Mouse (Mus musculus) T-helper 2 cell (primary cell): ENCODE results near the gene Gm9945.

ENCODE experiments used
- in situ Hi-C: fragments of 300-600 bp; cut with MboI, MseI; formaldehyde crosslinking; loops from one replicate; pipeline ENCODE4 v1.15.1; 2025; ENCODE audit warnings: high pct_unique_total_duplicates

Gene Gm9945

GRCm38 (mm10) chr11:53479783-53480301 is at the start of gene Gm9945, which contains the start of gene Sowaha:
Gene Gm9945 (plus strand): TSS chr11:53480166.
Gene Sowaha (minus strand): TSS chr11:53480274.
- in situ Hi-C loops = no loop called here

GRCm38 (mm10) chr11:53430300-53430669 is 49.7 kb upstream of the Gm9945 start:
- in situ Hi-C loops = no loop called here

DNA sequence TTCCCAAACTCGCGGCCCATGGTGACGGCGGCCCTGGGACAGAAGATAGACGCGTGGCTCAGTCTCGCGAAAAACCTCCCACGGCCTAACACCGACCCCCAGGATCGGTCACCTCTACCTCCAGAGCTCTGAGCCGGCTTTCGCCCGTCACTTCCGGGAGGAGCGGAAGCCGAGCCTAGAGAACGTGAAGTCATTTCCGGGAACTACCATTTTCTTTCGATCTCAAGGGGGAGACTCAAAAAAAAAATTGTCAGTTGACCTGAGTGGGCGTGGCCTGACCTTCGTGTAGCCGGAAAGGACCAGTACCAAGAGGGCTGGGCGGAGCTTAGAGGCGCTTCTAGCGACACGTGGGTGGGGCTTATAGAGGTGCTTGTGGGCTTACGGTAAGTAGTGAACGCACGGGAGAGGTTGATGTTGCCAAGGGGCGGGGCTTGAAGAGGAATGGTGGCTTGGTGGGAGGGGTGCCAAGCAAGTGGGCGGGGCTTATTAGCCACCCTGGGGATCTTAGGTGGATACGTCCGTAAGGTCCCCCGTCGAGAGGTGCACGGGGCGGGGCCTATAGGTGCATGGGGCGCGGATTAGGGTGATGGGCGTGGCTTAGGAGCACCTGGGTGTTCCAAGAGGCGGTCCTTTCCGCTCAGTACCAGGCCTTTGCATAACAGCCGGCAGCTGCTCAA is 49.2 kb upstream of the Gm9945 start, which contains the start of the genes Uqcrq and Gdf9:
Gene Uqcrq (minus strand): TSS at position 162 of the 677 bp plus-strand sequence.
Gene Gdf9 (plus strand): TSS at position 354 of the 677 bp plus-strand sequence.
- in situ Hi-C loops = no loop called here

GRCm38 (mm10) chr11:53431347-53432056 is 48.5 kb upstream of the Gm9945 start:
- in situ Hi-C loops = no loop called here

GRCm38 (mm10) chr11:53433057-53433456 is 46.9 kb upstream of the Gm9945 start:
- in situ Hi-C loops = no loop called here

GRCm38 (mm10) chr11:53435504-53435903 is 44.5 kb upstream of the Gm9945 start:
- in situ Hi-C loops = no loop called here

- in situ Hi-C loops = no loop called here
These were observed 43.6 kb upstream of the Gm9945 start for GRCm38 (mm10) chr11:53436338-53436737.

- in situ Hi-C loops = no loop called here
These were observed 38.0 kb upstream of the Gm9945 start for GRCm38 (mm10) chr11:53441921-53442320.

DNA sequence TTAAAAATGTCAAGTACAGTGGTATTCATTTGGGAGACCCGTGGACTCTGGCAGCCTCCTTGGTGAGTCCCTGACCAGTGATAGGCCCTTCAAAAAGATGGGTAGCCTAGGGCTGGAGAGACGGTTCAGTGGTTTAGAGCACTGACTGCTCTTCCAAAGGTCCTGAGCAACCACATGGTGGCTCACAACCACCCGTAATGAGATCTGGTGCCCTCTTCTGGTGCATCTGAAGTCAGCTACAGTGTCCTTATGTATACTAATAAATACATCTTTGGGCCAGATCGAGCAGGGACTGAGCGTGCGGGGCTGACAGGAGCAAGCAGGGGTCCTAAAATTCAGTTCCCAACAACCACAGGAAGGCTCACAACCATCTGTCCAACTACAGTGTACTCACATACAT is 36.1 kb upstream of the Gm9945 start:
- in situ Hi-C loops = no loop called here

DNA sequence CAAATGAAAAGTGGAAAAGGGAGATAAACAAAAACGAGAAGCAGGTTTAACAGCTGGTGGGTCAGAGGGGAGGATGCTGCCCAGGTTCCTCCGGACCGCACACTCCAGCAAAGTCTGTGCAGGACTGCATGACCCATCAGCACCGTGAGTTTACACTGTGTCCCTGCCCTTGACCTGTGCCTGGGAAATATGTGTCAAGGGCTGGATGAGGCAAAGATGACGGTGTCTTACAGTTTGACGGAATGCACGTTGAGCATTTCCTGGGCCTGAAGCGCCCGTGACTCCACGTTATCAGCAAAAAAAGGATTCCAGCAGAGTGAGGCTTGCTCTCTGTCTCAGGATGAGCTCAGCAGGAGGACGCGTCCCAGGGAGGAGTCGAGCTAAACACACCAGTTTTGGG is 34.4 kb upstream of the Gm9945 start:
- in situ Hi-C loops = no loop called here

DNA sequence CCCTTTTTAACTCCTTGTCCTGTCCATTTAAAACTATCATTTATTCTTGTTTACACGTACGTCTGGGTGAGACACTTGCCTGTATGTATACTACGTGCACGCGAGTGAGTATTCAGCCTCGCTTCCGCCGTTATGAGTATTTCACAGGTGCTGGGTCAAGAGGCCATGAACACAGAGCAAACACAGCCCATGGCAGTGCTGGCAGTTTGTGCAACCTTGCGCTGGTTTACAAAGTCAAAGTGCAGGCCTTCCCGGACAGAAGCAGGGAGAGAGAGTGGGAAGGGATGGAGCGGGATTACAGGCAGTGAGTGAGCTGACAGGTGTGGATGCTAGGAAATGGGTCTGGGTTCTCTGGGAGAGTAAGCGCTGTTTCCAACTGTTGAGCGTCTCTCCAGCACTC is 33.8 kb upstream of the Gm9945 start:
- in situ Hi-C loops = no loop called here

GRCm38 (mm10) chr11:53447996-53448395 is 32.0 kb upstream of the Gm9945 start:
- in situ Hi-C loops = no loop called here

DNA sequence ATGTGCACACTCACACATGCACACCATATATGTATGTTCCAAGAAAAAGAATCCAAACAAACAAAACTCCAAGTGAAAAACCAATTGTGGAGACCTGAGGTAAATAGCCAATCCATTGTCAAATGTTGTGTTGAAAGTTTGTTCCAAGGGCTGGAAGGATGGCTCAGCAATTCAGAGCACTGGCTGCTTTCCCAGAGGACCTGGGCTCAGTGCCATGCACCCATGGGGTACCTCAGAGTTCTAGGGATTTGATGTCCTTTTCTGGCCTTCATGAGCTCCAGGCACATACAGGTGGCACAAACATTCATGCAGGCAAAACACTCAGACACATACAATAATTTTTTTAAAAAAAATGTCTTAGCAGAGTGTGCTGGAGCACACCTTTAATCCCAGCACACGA is 31.4 kb upstream of the Gm9945 start:
- in situ Hi-C loops = no loop called here

GRCm38 (mm10) chr11:53450070-53450705 is 29.8 kb upstream of the Gm9945 start:
- in situ Hi-C loops = no loop called here

- in situ Hi-C loops = no loop called here
These were observed 28.6 kb upstream of the Gm9945 start for GRCm38 (mm10) chr11:53451361-53451760.

- in situ Hi-C loops = no loop called here
These were observed 27.6 kb upstream of the Gm9945 start for GRCm38 (mm10) chr11:53452396-53452795.

GRCm38 (mm10) chr11:53453031-53453430 is 26.9 kb upstream of the Gm9945 start:
- in situ Hi-C loops = no loop called here

GRCm38 (mm10) chr11:53456474-53457371 is 23.2 kb upstream of the Gm9945 start, which contains the start of the genes Gm10447 and Shroom1:
Gene Gm10447 (minus strand): TSS chr11:53457110.
Gene Shroom1 (plus strand): TSS chr11:53457205.
- in situ Hi-C loops = no loop called here

DNA sequence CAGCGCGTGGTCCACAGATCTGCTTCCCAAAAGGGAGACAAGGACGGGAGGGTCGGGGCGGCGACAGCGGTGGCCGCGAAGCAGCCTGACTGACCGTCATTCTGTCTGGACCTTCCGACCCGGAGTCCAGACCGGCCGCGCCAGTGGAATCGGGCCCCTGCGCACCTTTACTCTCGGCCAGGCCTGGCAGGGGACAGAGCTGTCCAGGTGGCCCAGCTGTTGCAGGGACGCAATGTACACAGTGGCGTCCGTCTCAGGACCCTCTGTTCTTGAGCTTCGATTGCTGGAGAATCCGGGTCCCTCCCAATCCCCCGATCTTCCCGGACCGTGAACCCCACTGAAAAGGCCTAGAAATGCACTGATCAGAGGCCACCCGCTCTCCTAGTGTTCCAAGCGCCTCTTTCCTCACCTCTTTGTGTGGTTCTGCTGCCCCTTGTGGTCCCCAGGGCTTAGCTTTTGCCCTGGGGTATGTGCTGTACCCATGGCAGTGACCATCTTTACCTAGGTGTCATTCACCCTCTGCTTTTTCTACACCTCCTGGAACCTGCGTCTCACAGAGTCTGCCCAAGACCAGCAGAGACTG is 22.5 kb upstream of the Gm9945 start:
- in situ Hi-C loops = no loop called here

DNA sequence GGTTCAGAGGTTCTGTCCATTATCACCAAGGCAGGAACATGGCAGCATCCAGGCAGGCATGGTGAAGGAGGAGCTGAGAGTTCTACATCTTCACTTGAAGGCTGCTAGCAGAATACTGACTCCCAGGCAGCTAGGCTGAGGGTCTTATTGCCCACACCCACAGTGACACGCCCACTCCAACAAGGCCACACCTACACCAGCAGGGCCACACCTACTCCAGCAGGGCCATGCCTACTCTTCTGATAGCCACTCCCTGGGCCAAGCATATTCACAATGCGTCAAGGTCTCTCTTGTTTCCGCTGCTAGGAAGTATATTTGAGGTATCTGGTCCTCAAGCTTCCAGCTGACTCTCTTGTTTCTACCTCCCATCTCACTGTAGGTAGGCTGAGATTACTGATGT is 21.0 kb upstream of the Gm9945 start:
- in situ Hi-C loops = no loop called here

GRCm38 (mm10) chr11:53460192-53460591 is 19.8 kb upstream of the Gm9945 start:
- in situ Hi-C loops = no loop called here
